Mouse (Mus musculus) heart, postnatal 0 days (tissue): Measurements from ENCODE around the gene Preb. TPM values are rescaled to one million over a fixed set of nuclear protein-coding genes. Genes with fewer than 3 reads are reported as not detected.

Experiments used
- ATAC-seq: fragments of 200-750 bp; cut with Nextera tagmentation; 2 replicates; pipeline ENCODE4 v1.8.0; 2017; ENCODE audit warnings: low read depth, moderate number of reproducible peaks, moderate library complexity; ENCODE audit not compliant: insufficient read depth
- DNase-seq: peaks from one replicate; pipeline ENCODE4 v3.0.0-alpha.2; 2016; ENCODE audit warnings: low spot score
- H3K27ac ChIP-seq: fragments of 300-500 bp; sonication (generic); 2 replicates; pipeline ENCODE4 v1.5.1; 2014; ENCODE audit warnings: low read depth, mild to moderate bottlenecking
- H3K27me3 ChIP-seq: fragments of 300-500 bp; sonication (generic); 2 replicates; pipeline ENCODE4 v1.6.1; 2014; ENCODE audit warnings: low read length, mixed read lengths; ENCODE audit not compliant: control insufficient read depth, insufficient read depth
- H3K36me3 ChIP-seq: fragments of 300-500 bp; sonication (generic); replicated peaks from 2 replicates; pipeline ENCODE4 v1.6.1; 2014; ENCODE audit warnings: low read length, mixed read lengths; ENCODE audit not compliant: control insufficient read depth, insufficient read depth
- H3K4me1 ChIP-seq: fragments of 300-500 bp; sonication (generic); 2 replicates; pipeline ENCODE4 v1.6.1; 2014; ENCODE audit warnings: antibody characterized with exemption; ENCODE audit not compliant: control insufficient read depth, insufficient read depth
- H3K4me2 ChIP-seq: fragments of 300-500 bp; sonication (generic); 2 replicates; pipeline ENCODE4 v1.6.1; 2014; ENCODE audit warnings: low read depth, mild to moderate bottlenecking, low read length, moderate library complexity
- H3K4me3 ChIP-seq: fragments of 300-500 bp; sonication (generic); 2 replicates; pipeline ENCODE4 v1.5.1; 2014; ENCODE audit warnings: low read depth, low read length
- H3K9ac ChIP-seq: fragments of 300-500 bp; sonication (generic); replicated peaks from 2 replicates; pipeline ENCODE4 v1.6.1; 2014; ENCODE audit warnings: low read depth, low read length, mixed read lengths
- H3K9me3 ChIP-seq: fragments of 300-500 bp; sonication (generic); replicated peaks from 2 replicates; pipeline ENCODE4 v1.6.1; 2016; ENCODE audit warnings: low read length; ENCODE audit not compliant: control insufficient read depth
- CTCF ChIP-seq: IDR thresholded peaks from 2 replicates; pipeline ENCODE4 v1.5.1; 2016; ENCODE audit warnings: antibody characterized with exemption, control low read depth, low read depth
- EP300 ChIP-seq: IDR thresholded peaks from 2 replicates; pipeline ENCODE4 v1.6.1; 2016; ENCODE audit warnings: antibody characterized with exemption, low read depth
- WGBS: fragments of 180-500 bp; shearing (Covaris S2); extraction: QIAGEN DNeasy Blood & Tissue Kit; methylation state at CpG from one replicate; pipeline ENCODE4 v1.1.7; 2014; 5-methylcytosine and 5-hydroxymethylcytosine counted together
- polyA plus RNA-seq: library from polyadenylated mRNA; unstranded; fragments of >200 nt; fragmentation: Nextera tagmentation; extraction: Ambion mirVana; gene quantifications from 2 replicates; pipeline ENCODE4 v1.2.1, GENCODE M21; 2015
- total RNA-seq: library from RNA; depleted of rRNA; stranded (reverse); fragments of >200 nt; gene quantifications from 2 replicates; pipeline ENCODE4 v1.2.3, GENCODE M21; 2014; ENCODE audit warnings: low replicate concordance

The Preb gene
- total and polyA plus RNA-seq, 2 experiments from 2014 or later, result 40.0 to 54.3 TPM

DNA sequence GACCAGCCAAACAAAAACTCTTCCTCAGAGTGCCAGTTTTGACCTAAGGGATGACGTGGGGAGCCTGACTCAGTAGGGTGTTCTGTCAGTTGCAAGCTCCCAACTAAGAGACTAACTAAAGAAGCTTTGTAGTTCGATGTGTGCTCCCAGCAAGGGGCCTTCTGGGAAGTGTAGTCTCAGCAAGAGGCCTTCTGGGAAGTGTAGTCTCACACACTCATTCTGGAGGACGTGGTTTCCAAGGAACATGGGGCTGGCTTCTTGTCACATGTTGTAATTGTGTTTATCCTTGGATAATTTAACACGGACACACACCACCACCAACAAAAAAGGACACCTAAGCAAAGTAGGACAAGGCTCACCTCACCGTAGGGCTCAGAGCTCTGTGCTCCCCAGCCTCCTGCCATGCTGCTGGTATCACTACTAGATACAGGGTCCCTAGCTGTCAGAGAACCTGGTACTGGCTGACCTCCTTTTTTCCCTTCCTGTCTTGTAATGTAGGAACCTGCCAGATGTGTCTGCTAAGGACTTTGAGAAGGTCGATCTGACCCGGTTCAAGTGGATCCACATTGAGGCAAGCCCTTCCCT is 32.1 kb downstream of the Preb start:
- H3K4me2 ChIP-seq, result no peak overlapping the region
- peak; percentile 55 for DNase-seq
- H3K27me3 ChIP-seq, result no peaks in the 10 kb centered on the region
- no peaks in the 10 kb centered on the region for H3K9me3 ChIP-seq
- H3K27ac ChIP-seq, result no peak overlapping the region
- no peak for TF ChIP-seq EP300
- no peak for TF ChIP-seq CTCF
- no peak for ATAC-seq
- no peaks in the 10 kb centered on the region for H3K36me3 ChIP-seq
- H3K9ac ChIP-seq, result no peak overlapping the region
- no peaks in the 10 kb centered on the region; the same call in 1 of the 2 replicates for H3K4me1 ChIP-seq
- WGBS, result 44% methylated on average over 7 of the region's 7 CpGs
- H3K4me3 ChIP-seq, result no peak overlapping the region

DNA sequence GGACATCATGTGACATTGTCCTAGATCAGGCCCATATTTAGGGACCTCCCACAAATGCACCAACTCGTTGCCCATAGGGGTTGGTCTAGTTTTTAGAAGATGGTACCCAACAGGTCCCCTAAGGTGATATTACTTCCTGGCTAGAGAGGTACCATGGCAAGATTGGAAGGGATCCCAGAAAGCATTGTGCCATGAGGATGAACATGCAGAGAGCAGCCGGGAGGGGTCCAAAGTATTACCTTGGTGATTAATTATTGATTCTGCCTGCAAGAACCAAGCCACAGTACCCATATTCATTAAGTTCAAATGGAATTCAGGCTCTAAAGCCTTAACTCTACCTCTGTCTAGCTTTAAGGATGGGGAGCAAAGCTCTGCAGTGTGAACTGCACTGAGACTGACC is 34.1 kb downstream of the Preb start:
- TF ChIP-seq EP300, result no peak
- TF ChIP-seq CTCF, result no peak
- no peaks in the 10 kb centered on the region for H3K9me3 ChIP-seq
- H3K4me3 ChIP-seq, result no peak overlapping the region
- peaks cover 6% of the 10 kb centered on the region; the same call in 1 of the 2 replicates for H3K4me1 ChIP-seq
- ATAC-seq (no peak), DNase-seq (no peak)
- no peak overlapping the region for H3K27ac ChIP-seq
- 68% methylated on average over 2 of the region's 2 CpGs for WGBS
- H3K27me3 ChIP-seq, result no peaks in the 10 kb centered on the region
- H3K36me3 ChIP-seq, result no peaks in the 10 kb centered on the region
- H3K9ac ChIP-seq, result no peak overlapping the region
- no peak overlapping the region for H3K4me2 ChIP-seq

GRCm38 (mm10) chr5:30925217-30925616 is 34.9 kb downstream of the Preb start:
- no peak overlapping the region for H3K4me2 ChIP-seq
- peaks cover 6% of the 10 kb centered on the region; the same call in 1 of the 2 replicates for H3K4me1 ChIP-seq
- ATAC-seq (no peak), DNase-seq (no peak)
- H3K27me3 ChIP-seq, result no peaks in the 10 kb centered on the region
- 90% methylated on average over 5 of the region's 5 CpGs for whole genome bisulfite sequencing
- no peaks in the 10 kb centered on the region for H3K9me3 ChIP-seq
- TF ChIP-seq CTCF (no peak), EP300 (no peak)
- H3K27ac ChIP-seq, result no peak overlapping the region
- no peak overlapping the region for H3K4me3 ChIP-seq
- no peaks in the 10 kb centered on the region; the same call in 1 of the 2 replicates for H3K36me3 ChIP-seq
- no peak overlapping the region for H3K9ac ChIP-seq

GRCm38 (mm10) chr5:30924614-30925013 is 35.5 kb downstream of the Preb start:
- Histone ChIP-seq H3K4me2 (no peak overlapping the region), H3K4me1 (peaks cover 6% of the 10 kb centered on the region; the same call in 1 of the 2 replicates), H3K27me3 (no peaks in the 10 kb centered on the region), H3K9ac (no peak overlapping the region), H3K27ac (no peak overlapping the region), H3K4me3 (no peak overlapping the region), H3K9me3 (no peaks in the 10 kb centered on the region), H3K36me3 (no peaks in the 10 kb centered on the region; the same call in 1 of the 2 replicates)
- TF ChIP-seq CTCF (no peak), EP300 (no peak)
- DNase-seq (no peak), ATAC-seq (no peak)
- WGBS, result 81% methylated on average over 8 of the region's 8 CpGs

- Histone ChIP-seq H3K4me2 (no peak overlapping the region), H3K9me3 (no peaks in the 10 kb centered on the region), H3K4me3 (no peak overlapping the region), H3K36me3 (peaks cover 10% of the 10 kb centered on the region; the same call in 1 of the 2 replicates), H3K9ac (no peak overlapping the region), H3K27ac (no peak overlapping the region), H3K4me1 (peaks cover 6% of the 10 kb centered on the region; the same call in 1 of the 2 replicates), H3K27me3 (no peaks in the 10 kb centered on the region)
- ATAC-seq (no peak), DNase-seq (no peak)
- whole genome bisulfite sequencing, result 78% methylated on average over 6 of the region's 6 CpGs
- no peak for TF ChIP-seq EP300
- no peak for TF ChIP-seq CTCF
These were observed 37.0 kb downstream of the Preb start for GRCm38 (mm10) chr5:30923119-30923518.
